Mouse (Mus musculus): ENCODE data around the gene Slit3.

- TF ChIP-seq GATA1 (IDR thresholded peaks at IDR 0.05; ENCODE audit: low read length) (no peak), TAL1 (IDR thresholded peaks at IDR 0.05; ENCODE audit: low read length) (no peak)
These were observed 542.6 kb downstream of the Slit3 start for GRCm38 (mm10) chr11:35663661-35664060.
